ENCODE assay signal across 16 mouse cellular contexts in genomic region chr11:116565283-116566041, GRCm38 (mm10). TPM values are rescaled to one million over a fixed set of nuclear protein-coding genes. Genes with fewer than 3 reads are reported as not detected.
"Had no signal": no experiment of that assay in that cellular context is flagged by ENCODE, and none has a peak within 500 bp of the region (broad histone marks: within the 10 kb centered on the region; RNA-seq: fewer than 3 reads in every experiment).

No protein-coding gene starts in this region.

- H3K4me3 ChIP-seq: limb, embryonic 13.5 days; midbrain, embryonic 13.5 days had no signal

- H3K4me2 ChIP-seq: limb, embryonic 13.5 days; lung, embryonic 14.5 days; midbrain, embryonic 13.5 days had no signal

- H3K9ac ChIP-seq: limb, embryonic 13.5 days; liver, embryonic 14.5 days; lung, embryonic 14.5 days; midbrain, embryonic 13.5 days had no signal

- H3K9me3 ChIP-seq: limb, embryonic 13.5 days; midbrain, embryonic 13.5 days had no signal

- H3K27me3 ChIP-seq: limb, embryonic 13.5 days; midbrain, embryonic 13.5 days had no signal

- ATAC-seq: midbrain, embryonic 13.5 days had no signal

- DNase-seq: kidney, adult 9 months; kidney, postnatal 36 days; layer of hippocampus, adult 9-11 months; layer of hippocampus, postnatal 36 days; left cerebral cortex, postnatal 4 days; lung, embryonic 14.5 days; lung, postnatal 10 days; right cerebral cortex, postnatal 14 days; thymus, adult 18-20 months; thymus, postnatal 25 days had no signal

- H3K36me3 ChIP-seq: limb, embryonic 13.5 days had no signal

- H3K27ac ChIP-seq: kidney, postnatal 0 days; limb, embryonic 13.5 days; liver, embryonic 14.5 days; macrophage; midbrain, embryonic 13.5 days had no signal

RNA-seq across cellular contexts. Expression of gene Aanat, which starts 20.8 kb away (rescaled TPM):
- polyA plus RNA-seq: intestine, embryonic 14.5 days; kidney, postnatal 0 days; limb, embryonic 13.5 days; liver, embryonic 14.5 days; lung, embryonic 14.5 days; macrophage had no signal
